Mouse (Mus musculus): ENCODE data around the gene Ctf2.

Ctf2 gene

DNA sequence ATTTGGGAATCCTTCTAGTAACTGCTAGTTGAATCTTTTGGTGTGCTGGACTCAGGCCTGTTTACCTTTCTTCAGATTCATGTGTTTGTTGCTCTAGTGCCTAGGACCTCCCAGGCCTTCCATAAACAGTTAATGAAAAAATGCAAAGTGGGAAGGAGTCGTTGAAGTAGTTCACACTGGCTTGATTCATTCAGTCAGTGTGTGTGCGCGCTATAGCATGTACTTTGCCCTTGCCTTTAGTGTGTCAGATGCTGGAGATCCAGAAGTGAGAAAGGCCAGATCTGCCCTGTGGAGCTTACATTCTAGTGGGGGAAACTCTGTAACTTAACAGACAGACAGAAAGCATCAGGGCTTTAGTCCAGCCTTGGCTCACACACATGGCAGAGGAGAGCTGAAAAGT lies 28.5 kb upstream of the Ctf2 start:
- no peak for DNase-seq (ENCODE audit: low read depth, low spot score)

DNA sequence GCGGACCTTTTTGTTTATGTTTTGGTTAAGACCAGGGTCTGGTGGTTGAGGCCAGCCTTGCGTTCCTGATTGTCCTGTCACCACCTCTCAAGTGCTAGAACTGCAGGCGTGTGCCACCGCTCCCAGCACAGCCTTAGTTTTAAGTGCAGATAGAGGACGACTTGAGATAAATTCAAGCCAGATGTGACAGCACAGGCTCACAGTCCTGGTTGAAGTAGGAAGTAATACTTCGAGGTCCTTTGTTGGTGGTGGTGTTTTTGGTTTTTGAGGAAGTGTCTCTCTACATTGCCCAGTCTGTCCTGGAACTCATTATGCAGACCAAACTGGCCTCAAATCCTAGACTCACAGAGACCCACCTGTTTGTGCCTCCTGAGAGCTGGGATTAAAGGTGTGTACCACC lies 27.8 kb upstream of the Ctf2 start:
- DNase-seq (ENCODE audit: low read depth, low spot score): no peak

DNA sequence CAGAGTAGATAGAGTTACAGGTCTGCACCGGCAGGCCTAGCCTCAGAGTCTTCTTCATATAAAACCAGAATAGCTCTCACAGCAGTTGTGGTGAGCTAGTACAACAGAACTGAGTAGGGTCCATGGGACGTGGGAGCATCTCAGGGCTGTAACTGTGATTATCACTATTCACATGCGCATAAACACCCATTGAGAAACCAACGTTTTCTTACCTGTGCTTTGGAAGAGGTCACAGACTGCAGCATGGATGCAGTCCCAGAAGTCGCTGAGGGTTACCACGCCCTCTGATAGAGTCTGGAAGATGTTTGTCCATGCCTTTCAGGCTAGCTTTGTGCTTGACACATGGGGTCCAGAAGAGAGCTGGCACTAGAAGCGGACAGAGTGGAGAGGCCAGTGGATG lies 21.8 kb upstream of the Ctf2 start:
- DNase-seq (ENCODE audit: low read depth, low spot score): no peak

DNA sequence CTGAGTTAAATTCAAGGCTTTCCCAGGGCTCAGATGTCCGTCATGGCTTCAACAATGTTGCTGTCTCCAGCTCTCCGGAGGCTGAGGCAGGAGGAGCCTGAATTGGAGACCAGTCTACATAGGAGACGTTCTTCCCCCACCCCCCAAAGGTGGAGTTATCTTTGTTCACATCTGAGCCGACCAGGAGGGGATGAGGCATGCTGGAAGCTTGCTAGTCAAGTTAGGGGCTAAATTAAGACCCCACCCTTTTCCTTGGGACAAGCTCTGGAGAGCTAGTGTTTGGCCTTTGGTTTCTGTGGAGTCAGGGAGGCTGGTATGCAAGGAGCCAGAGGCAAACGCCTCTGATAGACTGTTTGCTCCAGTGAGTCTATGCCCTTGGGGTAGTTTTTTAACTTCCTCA lies 21.2 kb upstream of the Ctf2 start:
- DNase-seq (ENCODE audit: low read depth, low spot score): no peak

DNA sequence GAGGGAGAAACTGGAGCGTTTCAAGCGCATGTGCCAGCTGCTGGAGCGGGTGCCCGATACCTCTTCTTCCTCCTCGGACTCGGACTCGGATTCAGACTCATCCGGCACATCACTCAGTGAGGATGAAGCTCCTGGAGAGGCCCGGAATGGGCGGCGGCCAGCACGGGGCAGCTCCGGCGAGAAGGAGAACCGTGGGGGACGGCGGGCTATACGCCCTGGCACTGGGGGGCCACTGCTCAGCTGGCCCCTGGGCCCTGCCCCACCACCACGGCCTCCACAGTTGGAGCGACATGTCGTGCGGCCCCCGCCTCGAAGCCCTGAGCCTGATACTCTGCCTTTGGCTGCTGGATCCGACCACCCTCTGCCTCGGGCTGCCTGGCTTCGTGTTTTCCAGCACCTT lies 20.1 kb upstream of the Ctf2 start:
- no peak for DNase-seq (ENCODE audit: low read depth, low spot score)

DNA sequence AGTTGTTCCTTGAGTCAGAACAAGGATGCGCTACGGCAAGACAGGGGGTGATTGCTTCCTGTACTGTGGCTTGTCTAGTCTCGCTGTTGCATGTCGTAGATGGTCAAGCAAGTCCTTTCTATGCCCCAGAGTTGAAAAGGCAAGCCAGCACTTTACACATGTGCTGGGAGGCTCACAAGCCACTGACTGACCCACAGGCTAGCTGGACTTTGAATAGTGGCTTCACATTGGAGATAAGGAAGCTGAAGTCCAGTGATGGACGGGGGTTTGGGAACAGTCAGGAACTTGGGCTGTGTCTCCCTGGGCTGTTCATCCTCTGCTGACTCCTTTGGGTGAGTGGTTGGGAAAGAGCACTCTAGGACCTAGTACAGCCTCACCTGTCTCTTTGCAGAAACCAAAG lies 19.7 kb upstream of the Ctf2 start:
- no peak for DNase-seq (ENCODE audit: low read depth, low spot score)

DNA sequence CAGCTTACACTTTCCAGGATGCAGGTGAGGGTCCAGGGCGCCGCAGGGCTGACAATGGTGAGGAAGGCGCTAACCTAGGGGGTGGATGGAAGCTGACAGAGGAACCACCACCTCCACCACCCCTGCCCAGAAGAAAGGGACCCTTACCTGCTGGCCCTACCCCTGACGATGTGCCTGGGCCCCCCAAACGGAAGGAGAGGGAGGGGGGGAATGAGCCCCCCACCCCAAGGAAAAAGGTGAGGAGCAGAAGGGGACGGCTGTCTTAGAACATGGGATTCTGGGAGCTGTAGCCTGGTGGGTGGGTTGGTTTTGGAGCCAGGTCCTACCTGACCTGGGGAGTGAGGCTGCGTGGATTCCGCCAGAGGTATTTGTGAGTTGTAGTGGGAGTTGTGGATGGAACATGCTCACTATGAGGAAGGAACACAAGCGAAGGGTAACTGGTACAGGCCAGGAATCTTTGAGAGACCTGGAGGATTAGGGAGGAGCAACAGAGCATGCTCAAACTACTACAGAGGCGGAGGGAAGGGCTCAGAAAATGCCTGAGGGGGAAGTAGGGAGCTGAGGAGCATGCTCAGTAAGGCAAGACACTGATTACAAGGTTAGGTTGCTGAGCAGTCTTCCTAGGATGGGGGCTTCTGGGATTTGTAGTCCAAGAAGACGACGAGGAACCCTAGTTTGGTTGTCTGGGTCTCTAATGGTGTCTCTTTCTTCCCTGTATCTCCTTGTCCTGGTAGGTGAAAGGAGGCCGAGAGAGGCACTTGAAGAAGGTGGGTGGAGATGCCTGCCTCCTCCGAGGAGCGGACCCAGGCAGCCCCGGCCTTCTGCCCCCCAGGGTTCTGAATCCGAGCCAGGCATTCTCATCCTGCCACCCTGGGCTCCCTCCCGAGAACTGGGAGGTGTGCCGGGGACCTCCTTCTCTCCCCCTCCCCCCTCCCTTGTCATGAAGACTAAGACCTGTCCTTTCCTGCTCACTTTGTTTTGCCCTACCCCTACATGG lies 18.5 kb upstream of the Ctf2 start:
- DNase-seq (ENCODE audit: low read depth, low spot score): no peak

DNA sequence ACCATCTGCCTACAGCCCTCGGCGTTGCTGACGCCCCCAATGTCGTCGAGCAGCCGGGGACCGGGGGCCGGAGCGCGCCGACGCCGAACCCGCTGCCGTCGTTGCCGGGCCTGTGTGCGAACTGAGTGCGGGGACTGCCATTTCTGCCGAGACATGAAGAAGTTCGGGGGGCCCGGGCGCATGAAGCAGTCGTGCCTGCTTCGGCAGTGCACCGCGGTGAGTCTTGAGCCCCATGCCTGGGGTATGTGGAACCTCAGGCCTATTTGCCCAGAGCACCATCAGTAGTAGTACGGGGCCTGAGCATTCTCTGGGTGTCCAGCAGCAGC lies 16.2 kb upstream of the Ctf2 start:
- no peak for DNase-seq (ENCODE audit: low read depth, low spot score)

DNA sequence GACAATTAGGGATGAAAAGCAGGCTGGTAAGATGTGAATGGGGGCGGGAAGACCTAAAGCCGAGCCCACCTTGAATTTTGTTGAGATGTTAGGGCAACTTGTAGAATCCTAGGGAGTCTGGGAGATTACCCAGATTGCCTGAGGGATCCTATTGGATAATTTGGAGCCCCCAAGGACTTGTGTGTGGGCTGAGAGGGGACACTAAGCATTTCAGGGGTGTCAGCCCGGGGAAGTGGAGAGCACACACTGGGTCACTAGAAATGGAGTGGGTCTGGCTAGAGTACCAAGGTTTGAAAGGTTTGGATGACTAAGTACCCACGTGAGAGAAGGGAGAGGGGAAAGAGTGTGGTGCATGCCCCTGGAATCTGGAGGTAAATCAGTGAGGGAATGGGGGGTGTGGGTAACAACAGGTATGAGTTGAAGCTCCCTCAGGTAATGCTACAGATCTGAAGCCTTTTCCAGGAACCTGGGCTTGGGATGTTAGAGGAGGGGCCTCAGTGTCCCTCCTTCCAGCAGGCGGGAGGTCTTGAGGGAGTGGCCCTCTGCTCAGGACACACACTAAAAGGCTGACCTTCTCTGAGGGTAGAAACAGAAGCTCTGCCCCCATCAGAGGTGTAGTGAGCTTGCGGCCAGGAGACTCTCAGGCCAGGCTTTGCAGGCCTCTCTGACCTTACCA lies 15.7 kb upstream of the Ctf2 start:
- DNase-seq (ENCODE audit: low read depth, low spot score): no peak

DNA sequence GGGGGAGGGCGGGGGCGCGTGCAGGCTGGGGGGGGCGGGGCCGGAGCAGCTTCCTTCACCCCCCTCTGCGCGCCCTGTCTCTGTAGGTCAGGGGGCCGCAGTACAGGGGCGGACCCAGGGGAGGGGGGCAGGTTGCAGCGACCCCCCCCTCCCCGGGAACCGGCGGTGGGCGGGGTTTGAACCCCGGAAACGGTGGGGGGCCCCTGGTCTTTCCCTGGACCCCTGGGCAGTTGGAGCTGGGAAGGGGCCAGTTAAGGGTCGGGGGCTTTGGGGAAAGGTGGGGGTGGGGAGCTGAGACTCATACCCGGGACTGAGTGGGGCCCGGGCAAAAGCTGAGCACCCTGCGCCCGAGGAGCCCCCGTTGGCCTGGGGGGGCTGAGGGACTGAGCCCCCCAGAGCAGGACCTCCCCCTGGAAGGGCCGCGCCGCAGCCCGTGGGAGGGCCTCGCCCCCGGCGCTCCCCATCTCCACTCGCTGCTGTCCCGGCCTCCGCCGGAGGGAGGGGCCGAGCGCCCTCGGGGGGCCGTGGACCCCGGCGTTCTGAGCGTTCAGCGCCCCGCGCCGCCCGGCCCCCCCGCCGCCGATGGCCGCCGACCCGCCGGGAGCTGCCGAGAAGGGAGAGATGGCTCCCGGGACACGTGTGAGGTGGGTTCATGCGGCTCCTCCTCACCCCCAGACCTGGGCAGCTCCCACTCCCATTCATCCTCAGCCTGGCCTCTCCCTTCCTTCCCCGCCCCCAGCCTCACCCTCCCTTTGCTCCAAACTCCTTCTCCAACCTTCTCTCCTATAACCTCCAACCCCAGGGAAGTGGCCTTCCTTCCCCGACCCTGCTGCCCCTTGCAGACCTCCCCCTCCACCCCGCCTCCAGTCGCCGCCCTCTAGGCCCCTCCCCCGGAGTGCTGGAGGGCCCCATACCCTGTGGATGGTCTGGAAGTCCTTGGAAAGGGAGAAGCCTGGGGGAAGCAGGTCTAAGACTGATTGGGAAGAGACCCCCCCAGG lies 14.8 kb upstream of the Ctf2 start:
- peak; percentile 36 for DNase-seq (ENCODE audit: low read depth, low spot score)

DNA sequence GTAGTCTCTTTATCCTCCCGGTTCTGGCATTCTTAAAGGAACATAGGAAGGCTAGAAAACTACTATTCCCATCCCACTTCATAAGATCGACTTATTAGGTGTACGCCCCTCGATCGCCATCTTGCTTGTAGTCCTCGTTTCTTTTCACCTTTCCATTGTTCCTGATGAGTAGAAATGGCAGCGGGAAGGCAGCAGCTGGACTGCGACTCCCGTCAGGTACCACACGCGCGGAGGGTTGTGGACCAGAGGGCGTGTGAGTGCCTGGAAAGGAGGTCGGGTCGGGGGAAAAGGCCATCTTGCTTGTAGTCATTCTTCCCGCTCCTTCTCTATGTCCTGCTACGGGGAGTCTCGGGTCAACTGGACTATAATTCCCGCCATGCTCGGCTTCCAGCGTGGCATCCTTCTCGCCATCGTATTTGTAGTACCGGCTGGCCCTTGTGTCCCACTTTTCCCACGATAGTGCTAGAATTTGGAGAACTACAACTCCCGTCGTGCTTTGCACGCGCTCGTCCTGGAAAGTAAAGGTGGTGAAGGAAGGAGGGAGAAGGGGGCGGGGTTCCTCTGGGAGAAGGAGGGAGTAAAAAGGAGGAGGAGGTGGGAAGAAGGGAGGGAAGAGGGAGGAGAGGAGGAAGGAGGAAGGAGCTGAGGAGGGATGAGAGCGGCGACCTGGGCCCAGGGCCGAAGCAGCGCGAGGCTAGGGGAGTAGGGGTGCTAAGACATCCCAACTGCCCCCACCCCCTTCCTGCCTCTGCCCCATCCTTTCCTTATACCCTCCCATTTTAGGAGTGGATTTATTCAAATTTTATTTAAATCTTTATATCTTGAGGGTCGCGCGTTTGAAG lies 13.9 kb upstream of the Ctf2 start:
- DNase-seq (ENCODE audit: low read depth, low spot score): peak; percentile 97

DNA sequence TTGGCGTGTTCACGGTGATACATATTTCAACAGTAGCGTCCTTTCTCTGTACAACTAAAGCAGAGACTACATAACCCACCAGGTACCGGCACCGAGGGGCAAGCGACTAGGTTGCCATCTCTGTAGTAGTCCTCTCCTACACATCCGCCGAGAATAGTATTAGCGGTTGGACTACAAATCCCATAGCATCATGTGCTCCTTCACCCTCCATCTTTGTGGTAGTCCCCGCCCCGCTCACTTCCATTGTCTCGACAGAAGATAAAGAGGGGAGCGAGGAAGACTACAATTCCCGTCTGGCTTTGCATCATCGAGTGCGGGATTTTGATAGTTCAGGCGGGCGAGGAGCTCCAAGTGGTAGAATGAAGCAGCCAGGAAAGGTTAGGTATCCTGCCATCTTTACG lies 13.3 kb upstream of the Ctf2 start:
- DNase-seq (ENCODE audit: low read depth, low spot score): peak; percentile 91

DNA sequence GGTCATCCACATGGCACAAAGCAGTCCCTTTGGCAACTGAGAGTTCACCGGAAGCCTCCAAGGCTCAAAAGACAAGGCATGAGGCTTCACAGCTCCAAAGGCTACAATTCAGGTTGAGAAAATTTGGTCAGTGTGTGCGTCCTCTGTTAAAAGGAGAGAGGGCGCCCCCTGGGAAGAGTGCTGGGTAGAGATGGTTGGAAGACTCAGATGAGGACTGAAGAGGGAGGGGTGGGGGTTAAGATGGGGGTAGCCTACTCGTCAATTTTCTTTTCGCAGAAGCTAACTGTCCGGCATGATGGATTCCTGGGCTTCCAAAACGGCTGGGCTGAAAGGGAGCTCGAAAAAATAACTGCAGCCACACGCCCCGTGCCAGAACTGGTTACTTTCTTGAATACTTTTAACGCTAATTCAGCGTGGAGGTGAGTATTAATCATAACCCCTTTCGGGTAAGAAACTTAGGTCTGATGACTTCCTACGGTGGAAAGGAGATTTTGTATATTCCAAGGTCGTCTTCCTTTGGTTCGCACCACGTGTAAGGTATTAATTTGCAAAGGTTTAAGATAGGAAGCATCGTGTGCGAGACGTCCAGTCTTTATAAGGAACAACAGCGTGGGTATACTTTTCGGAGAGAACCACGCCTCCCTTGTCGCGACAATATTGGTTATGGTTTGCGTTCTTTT lies 12.5 kb upstream of the Ctf2 start, which contains the start of gene Fbxl19:
TSS of gene Fbxl19 (plus strand) at position 178 of the 680 bp plus-strand sequence.
- peak; percentile 64 for DNase-seq (ENCODE audit: low read depth, low spot score)

DNA sequence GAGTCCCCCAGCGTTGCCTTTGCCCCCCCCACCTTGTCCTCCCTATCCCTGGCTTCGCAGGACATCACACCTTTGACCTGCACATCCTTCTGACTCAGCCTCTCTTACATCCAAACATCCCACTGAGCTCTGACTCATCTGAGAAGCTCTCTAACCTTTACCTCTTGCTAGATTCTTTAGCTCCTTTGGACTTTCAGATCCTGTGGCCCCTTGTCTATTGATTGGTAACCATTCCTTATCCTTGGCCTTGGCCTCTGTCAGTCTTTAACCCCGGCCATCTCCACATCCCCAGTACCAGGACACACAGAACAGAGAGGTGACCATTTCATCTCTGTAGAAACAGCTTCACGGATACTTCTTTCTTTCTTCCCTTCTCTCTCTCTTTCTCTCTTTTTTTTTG lies 1.8 kb downstream of the Ctf2 start:
- no peak for DNase-seq (ENCODE audit: low read depth, low spot score)

DNA sequence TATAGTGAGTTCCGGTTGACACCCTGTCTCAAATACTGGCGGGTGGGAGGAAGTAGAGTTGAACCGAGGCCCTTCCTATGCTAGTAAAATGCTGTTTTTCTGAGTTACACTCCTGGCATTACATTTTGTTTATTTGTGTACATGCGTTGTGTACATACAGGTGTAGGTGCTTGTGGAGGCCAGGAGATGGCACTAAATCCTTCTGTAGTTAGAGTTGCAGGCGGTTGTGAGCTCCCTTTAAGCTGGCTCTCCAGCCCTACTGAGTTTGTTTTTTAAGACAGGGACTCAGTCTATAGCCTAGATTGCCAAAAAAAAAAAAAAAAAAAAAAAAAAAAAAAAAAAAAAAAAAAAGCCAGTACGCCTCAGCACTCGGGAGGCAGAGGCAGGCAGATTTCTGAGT lies 4.1 kb downstream of the Ctf2 start:
- no peak for DNase-seq (ENCODE audit: low read depth, low spot score)

DNA sequence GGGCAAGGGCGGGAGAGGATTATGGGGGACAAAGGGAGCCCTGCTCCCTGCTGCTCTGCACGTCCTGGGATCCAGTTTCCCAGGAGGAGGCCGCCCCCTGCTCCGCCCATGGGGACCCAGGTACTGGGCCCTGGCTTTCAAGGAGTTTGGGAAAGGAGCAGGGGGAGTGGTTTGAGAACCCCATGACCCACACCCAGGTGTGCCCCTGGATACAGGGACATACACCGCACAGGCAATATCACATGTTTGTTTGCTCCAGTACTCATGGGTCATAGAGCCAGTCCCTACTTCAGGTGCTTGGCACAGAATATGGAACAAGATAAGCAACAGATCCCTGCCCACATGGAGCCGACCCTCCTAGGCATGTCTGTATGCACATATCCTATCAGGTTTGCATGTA lies 6.0 kb downstream of the Ctf2 start:
- DNase-seq (ENCODE audit: low read depth, low spot score): no peak

DNA sequence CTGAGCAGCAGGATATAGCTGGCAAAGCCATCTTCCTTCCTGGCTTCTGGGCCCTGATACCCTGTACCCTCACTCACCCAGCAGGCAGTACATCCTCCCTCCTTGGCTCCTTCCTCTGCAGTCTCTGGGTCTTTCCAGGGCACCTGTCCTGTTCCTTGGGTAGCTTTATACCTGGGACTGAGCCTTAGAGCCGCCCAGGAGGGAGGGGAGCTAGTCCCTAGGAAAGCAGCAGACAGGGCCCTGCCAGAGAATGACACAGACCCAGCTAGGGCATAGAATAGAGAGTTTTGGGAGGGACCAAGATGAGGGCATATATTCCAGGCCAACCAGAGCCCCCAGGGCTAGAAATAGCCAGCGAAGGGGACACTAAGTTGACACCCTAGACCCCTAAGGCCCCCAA lies 6.5 kb downstream of the Ctf2 start:
- no peak for DNase-seq (ENCODE audit: low read depth, low spot score)

DNA sequence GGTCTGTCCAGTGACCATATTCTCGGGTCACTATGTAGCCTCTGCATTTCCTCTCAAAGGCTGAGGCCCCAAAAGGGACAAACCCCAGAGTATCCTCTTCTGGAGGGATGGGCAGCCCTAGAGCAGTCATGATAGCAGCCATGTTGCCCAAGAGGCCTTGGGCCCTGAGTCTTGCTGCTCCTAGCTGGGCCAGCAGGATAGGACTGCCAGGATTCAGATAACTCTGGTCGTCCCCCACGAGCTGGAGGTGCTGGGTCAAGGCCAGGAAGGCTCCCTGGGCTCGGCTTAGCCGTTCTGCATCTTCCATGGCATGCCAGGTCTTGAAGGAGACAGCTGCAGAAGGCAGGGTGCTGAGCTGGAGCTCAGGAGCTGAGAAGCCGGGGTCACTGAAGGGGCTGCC lies 12.7 kb downstream of the Ctf2 start:
- no peak for DNase-seq (ENCODE audit: low read depth, low spot score)

DNA sequence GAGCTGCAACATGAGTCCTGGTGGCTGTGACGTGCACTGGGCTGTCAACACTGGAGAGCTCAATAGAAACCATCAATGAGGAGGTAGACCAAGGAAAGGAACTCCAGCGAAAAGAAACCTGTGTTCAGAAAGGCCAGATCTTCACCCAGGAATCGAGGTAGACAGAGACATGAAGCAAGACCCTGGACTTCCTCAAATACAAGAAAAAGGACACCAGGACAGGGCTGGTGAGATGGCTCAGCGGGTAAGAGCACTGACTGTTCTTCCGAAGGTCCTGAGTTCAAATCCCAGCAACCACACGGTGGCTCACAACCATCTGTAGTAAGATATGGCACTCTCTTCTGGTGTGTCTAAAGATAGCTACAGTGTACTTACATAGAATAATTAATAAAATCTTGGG lies 13.6 kb downstream of the Ctf2 start:
- DNase-seq (ENCODE audit: low read depth, low spot score): no peak

DNA sequence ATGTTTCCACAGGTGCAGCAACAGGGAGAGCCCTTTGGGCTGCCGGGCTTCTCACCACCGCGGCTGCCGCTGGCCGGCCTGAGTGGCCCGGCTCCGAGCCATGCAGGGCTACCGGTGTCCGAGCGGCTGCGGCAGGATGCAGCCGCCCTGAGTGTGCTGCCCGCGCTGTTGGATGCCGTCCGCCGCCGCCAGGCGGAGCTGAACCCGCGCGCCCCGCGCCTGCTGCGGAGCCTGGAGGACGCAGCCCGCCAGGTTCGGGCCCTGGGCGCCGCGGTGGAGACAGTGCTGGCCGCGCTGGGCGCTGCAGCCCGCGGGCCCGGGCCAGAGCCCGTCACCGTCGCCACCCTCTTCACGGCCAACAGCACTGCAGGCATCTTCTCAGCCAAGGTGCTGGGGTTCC lies 15.0 kb downstream of the Ctf2 start:
- DNase-seq (ENCODE audit: low read depth, low spot score): no peak
